Mouse (Mus musculus) urinary bladder, postnatal 25 days (tissue): ENCODE results near the gene Acer2.

Experiments used
- DNase-seq: peaks from one replicate; pipeline ENCODE4 v3.0.0; 2022; ENCODE audit warnings: low spot score

Acer2 gene

DNA sequence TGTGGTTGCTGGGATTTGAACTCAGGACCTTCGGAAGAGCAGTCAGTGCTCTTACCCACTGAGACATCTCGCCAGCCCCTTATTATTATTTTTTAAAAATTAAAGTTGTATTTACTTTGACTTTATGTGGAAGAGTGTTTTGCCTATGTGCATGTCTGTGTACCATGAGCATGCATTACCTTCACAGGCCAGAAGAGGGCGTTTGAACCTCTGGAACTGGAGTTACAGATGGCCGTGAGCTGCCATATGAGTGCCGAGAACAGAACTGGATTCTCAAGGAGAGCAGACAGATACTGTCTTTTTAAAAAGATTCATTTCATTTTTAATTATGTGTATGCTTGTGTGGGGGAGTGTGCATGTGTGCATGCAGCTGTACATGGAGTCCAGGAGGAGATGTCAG lies 13.7 kb downstream of the Acer2 start:
- DNase-seq = no peak

- no peak for DNase-seq
Measured at GRCm38 (mm10) chr4:86897411-86897810, 23.2 kb downstream of the Acer2 start.

GRCm38 (mm10) chr4:86898791-86899474 lies 24.7 kb downstream of the Acer2 start:
- DNase-seq = no peak

- DNase-seq = no peak
Measured at GRCm38 (mm10) chr4:86902351-86902750, 28.2 kb downstream of the Acer2 start.

DNA sequence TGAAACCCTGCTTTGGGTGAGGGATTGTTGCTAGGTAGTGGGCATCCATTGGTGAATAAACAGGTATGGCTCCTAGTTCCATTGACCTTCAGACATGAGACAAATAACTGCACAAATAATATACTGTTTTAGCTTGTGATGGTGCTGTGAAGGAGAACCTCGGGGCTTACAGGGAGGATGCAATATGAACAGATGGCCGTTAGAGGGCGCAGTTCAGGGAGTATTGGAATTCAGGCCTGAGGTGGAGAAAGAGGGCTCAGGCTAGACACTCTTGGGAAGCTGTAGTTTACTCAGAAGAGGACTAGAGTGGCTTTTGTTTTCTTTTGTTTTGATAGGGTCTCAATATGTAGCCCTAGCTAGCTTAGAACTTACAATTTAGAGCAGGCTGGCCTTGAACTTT lies 30.8 kb downstream of the Acer2 start:
- no peak for DNase-seq

DNA sequence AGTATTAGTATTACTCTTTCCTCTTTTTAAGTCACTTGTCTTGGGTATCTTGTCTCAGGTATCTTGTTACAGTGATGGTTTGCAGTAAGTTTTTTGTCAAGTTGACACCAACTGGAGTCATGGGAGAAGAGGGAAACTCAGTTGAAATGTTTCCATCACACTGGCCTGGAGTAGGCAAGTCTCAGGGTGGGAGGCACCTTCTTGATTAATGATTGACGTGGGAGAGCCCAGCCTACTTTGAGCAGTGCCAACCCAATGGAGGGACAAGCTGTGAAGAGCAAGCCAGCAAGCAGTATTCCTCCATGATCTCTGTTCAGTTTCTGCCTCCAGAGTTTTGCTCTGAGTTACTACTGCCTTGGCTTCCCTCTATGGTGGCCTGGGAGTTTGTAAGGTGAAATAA lies 31.7 kb downstream of the Acer2 start:
- DNase-seq = no peak

DNA sequence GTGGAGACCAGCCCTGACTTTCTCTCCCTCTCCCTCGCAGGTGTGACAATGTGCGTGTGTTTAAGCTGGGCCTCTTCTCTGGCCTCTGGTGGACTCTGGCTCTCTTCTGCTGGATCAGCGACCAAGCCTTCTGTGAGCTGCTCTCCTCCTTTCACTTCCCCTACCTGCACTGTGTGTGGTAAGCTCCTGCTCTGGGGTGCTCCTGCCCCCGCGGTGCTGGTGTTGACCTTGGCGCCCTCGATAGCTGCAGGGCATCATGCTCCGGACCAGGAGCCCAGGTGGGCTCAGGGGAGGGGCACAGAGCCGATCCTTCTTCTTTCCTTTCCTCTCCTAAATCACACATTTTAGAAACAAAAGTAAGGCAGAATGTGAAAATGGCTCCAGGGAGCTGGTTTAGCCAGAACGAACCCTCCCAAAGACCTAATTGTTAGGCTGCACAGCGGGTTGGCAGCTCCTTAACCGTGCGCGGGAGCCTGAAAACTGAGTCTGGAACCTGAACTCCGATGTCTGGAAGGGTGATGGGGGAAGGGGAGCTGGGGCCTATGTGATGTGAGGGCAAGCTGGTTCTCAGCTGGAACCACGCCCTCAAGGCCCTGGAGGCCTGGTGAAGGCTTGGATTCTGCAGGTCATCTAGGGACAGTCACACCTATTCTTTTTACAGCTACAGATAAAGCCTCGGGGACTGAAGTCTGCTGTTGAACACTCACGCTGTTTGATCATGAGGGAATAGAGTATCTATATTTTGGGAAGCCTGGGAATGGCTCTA lies 37.6 kb downstream of the Acer2 start:
- no peak for DNase-seq

DNA sequence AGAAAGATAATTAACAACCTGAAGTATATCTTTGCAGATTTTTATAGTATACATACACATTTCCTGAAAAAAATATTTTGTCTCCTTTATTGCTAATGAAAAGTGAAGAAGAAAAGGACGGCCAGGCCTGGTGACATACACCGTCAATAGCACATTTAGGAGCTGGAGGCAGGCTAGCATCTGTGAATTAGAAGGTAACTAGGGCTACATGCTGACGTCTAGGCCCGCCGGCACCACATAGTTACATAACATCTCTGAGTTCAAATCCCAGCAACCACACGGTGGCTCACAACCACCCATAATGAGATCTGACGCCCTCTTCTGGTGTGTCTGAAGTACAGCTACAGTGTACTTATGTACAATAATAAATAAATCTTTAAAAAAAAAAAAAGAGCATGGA lies 38.6 kb downstream of the Acer2 start:
- no peak for DNase-seq

DNA sequence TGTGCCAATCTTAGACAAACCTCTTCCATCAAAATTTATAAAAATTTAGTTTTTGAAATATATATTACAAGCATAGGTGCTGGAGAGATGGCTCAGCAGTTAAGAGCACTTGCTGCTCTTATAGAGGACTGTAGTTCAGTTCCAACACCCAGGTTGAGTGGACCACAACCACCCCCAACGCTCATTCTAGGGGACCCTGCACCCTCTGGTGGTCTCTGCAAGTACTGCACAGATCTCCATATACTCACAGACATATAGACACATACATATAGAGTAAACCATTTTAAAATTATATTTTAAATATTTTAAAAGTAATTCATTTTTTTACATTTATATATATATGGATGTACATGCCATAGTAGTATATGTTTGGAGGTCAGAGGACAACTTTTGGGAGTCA lies 41.9 kb downstream of the Acer2 start:
- no peak for DNase-seq

- DNase-seq = no peak
Measured at GRCm38 (mm10) chr4:86923476-86924055, 49.4 kb downstream of the Acer2 start.

- peak; percentile 63 for DNase-seq
Measured at GRCm38 (mm10) chr4:86924804-86925458, 50.7 kb downstream of the Acer2 start.

DNA sequence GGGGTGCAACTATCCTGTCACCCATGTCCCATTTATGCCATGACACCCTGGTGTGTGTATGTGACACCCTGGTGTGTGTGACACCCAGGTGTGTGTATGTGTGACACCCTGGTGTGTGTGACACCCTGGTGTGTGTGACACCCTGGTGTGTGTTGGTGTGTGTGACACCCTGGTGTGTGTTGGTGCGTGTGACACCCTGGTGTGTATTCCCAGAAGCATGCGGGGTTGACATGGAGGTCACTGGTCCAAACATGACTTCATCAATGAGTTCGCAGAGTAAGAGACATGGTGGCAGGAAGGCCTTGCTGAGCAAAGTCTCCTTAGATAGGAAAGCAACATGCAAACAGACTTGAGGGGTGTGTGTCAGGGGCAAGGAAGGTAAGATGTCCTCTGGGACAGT lies 52.8 kb downstream of the Acer2 start:
- DNase-seq = no peak

DNA sequence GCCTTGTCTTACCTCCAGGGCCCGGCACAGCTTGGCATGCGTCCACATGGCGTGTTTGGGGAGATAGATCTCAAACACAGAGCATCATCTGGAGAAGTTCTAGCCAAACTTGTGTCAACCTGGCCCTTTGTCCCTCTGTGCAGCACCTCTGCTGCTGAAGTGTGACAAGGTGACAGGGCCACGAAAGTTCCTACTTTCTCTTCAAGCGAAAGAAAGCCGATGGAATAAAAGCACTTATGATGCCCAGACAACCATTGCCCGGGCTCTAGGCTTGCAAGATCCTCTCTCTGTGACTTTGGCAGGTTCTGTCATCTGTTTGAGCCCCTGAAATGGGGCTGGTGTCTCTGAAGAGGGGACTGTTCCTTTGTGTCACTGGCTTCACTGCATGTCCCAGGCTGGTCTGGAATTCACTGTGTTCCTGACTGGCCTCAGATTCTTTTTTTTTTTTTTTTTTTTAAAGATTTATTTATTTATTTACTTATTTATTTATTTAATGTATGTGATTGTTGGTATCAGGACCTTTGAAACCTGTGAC lies 56.0 kb downstream of the Acer2 start:
- no peak for DNase-seq

GRCm38 (mm10) chr4:86930636-86931456 lies 56.6 kb downstream of the Acer2 start:
- peak; percentile 26 for DNase-seq

- no peak for DNase-seq
Measured at GRCm38 (mm10) chr4:86933026-86933425, 58.8 kb downstream of the Acer2 start.

- DNase-seq = no peak
Measured at GRCm38 (mm10) chr4:86936217-86936616, 62.0 kb downstream of the Acer2 start.

DNA sequence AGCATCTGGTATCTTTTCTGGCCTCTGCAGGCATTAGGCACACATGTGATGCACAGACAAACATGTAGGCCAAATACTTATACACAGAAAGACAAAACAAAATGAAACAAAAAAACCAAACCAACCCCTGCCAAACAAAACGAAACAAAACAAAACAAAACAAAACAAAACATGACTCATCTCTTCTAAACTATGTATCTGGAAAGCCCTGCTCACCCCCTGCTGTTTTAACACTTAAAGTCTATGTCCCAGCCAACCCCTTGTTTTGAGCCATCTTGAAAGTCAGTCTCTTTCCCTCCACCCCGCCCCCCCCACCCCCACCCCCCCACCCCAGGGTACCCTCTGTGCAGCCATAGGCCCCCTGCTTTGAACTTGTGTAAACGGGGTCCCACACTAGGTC lies 62.5 kb downstream of the Acer2 start:
- DNase-seq = no peak

DNA sequence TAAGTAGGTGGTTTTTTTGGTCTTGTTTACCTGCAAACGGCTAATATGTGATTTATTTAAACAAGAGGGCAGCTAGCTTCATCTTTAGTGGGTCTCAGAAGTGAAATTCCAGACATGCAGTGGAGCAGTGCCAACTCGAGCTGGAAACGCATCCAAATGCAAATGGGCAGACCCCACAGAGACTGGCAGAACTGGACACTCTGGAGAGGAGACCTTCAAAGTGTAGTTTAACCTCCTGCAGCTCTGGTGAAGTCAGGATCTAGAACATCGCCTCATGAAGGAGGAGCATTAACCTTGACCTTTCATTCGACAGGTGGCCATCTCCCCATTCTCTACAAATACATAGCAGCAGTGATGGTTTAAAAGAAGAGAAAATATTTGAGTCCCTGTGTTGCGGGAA lies 68.5 kb downstream of the Acer2 start:
- DNase-seq = no peak

- no peak for DNase-seq
Measured at GRCm38 (mm10) chr4:86943296-86943695, 69.1 kb downstream of the Acer2 start.

GRCm38 (mm10) chr4:86948794-86949193 lies 74.6 kb downstream of the Acer2 start:
- no peak for DNase-seq

GRCm38 (mm10) chr4:86953519-86953918 lies 79.3 kb downstream of the Acer2 start:
- no peak for DNase-seq

DNA sequence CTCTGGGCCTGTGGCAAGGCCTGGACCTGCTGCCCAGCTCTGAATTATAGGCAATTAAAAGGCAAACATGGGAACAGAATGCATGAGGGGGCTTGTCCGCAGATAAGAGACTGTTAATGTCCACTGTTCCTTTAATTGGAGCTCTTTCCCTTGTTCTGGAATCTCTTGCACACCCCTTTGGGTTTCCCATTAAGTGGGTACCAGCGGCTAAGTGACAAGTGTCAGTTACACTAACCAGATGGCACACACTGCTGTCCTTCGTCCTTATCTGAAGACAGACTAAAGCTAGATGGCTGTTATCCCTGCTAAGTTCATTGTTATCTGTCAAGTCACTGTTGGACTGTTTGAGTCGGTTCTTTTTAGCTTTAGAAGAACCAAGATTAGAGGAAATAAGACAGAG lies 81.3 kb downstream of the Acer2 start:
- DNase-seq = no peak
